Mouse (Mus musculus): ENCODE measurements at regions not wholly inside any gene's neighbourhood (a gene's known extent, or its start where the extent isn't known, plus 50 kb on each side); places are given as distances from the start of the nearest gene placed in this dataset.

GRCm38 (mm10) chr17:83930401-83930800, 82.6 kb upstream of the Haao start:
- DNase-seq (ENCODE audit: low spot score) = no peak

GRCm38 (mm10) chr17:83927749-83928387, 80.1 kb upstream of the Haao start:
- peak; percentile 85 for DNase-seq (ENCODE audit: low spot score)

GRCm38 (mm10) chr17:83924259-83924922, 76.6 kb upstream of the Haao start:
- DNase-seq (ENCODE audit: low spot score) = no peak

GRCm38 (mm10) chr17:83920894-83921293, 73.1 kb upstream of the Haao start:
- DNase-seq (ENCODE audit: low spot score) = no peak

GRCm38 (mm10) chr17:83920225-83920624, 72.5 kb upstream of the Haao start:
- no peak for DNase-seq (ENCODE audit: low spot score)

- DNase-seq (ENCODE audit: low spot score) = no peak
Observed at GRCm38 (mm10) chr17:83918413-83919139, 70.8 kb upstream of the Haao start.

- no peak for DNase-seq (ENCODE audit: low spot score)
Observed at GRCm38 (mm10) chr17:83917781-83918180, 70.0 kb upstream of the Haao start.

- no peak for DNase-seq (ENCODE audit: low spot score)
Observed at GRCm38 (mm10) chr17:83916684-83917166, 69.0 kb upstream of the Haao start.

GRCm38 (mm10) chr17:83915034-83915433, 67.3 kb upstream of the Haao start:
- DNase-seq (ENCODE audit: low spot score) = no peak

GRCm38 (mm10) chr17:83914603-83915002, 66.8 kb upstream of the Haao start:
- DNase-seq (ENCODE audit: low spot score) = no peak

- DNase-seq (ENCODE audit: low spot score) = no peak
Observed at GRCm38 (mm10) chr17:83913711-83914415, 66.1 kb upstream of the Haao start.

- DNase-seq (ENCODE audit: low spot score) = no peak
Observed at GRCm38 (mm10) chr17:83912421-83912820, 64.7 kb upstream of the Haao start.

GRCm38 (mm10) chr17:83908811-83909210, 61.0 kb upstream of the Haao start:
- DNase-seq (ENCODE audit: low spot score) = no peak

- DNase-seq (ENCODE audit: low spot score) = no peak
Observed at GRCm38 (mm10) chr17:83907538-83907937, 59.8 kb upstream of the Haao start.

GRCm38 (mm10) chr17:83906751-83907537, 59.2 kb upstream of the Haao start:
- DNase-seq (ENCODE audit: low spot score) = no peak

- peak; percentile 85 for DNase-seq (ENCODE audit: low spot score)
Observed at GRCm38 (mm10) chr17:83903467-83903866, 55.7 kb upstream of the Haao start.

- no peak for DNase-seq (ENCODE audit: low spot score)
Observed at GRCm38 (mm10) chr17:83902523-83902922, 54.8 kb upstream of the Haao start.

- DNase-seq (ENCODE audit: low spot score) = no peak
Observed at GRCm38 (mm10) chr17:83902091-83902490, 54.3 kb upstream of the Haao start.

GRCm38 (mm10) chr17:83899588-83900152, 51.9 kb upstream of the Haao start:
- DNase-seq (ENCODE audit: low spot score) = no peak

GRCm38 (mm10) chr17:83898531-83898930, 50.8 kb upstream of the Haao start:
- no peak for DNase-seq (ENCODE audit: low spot score)

Data from testis, postnatal 10 days (tissue).